Mouse (Mus musculus) right cerebral cortex, postnatal 14 days (tissue): ENCODE measurements at regions not wholly inside any gene's neighbourhood (a gene's known extent, or its start where the extent isn't known, plus 50 kb on each side); places are given as distances from the start of the nearest gene placed in this dataset.

Experiments used
- DNase-seq: peaks from one replicate; pipeline ENCODE4 v3.0.0; 2022

GRCm38 (mm10) chr9:61668723-61669122 is 245.6 kb downstream of the Rplp1 start:
- DNase-seq: no peak

GRCm38 (mm10) chr9:61668157-61668697 is 246.1 kb downstream of the Rplp1 start:
- no peak for DNase-seq

DNA sequence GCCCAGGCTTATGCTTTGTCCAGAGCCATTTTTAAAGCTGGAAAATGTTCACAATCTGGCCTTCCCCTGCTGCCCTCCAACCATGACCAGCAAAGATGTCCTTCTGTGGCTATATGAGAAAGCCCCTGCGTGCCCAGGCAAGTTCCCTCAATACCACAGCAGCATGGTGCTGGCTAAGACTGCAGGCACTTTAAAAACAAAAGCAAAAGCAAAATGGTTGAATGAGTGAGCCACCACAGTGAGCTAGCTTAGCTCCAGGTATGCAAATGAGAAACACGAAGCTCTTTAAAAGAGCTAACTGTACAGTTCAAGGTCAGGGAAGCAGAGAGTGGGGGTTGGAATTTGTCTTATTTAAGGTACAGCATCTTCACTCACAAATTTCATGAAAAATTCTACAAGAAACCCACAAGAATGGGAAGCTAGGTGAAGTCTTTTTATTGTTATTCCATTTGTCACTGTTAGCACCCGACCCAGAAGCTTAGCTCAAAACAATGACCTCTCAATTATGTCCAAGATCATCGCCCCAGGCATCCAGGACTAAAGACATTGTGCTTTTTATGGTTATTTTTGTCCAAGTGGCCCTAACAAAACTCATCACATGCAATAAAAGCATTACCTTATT is 246.8 kb downstream of the Rplp1 start:
- DNase-seq: no peak

DNA sequence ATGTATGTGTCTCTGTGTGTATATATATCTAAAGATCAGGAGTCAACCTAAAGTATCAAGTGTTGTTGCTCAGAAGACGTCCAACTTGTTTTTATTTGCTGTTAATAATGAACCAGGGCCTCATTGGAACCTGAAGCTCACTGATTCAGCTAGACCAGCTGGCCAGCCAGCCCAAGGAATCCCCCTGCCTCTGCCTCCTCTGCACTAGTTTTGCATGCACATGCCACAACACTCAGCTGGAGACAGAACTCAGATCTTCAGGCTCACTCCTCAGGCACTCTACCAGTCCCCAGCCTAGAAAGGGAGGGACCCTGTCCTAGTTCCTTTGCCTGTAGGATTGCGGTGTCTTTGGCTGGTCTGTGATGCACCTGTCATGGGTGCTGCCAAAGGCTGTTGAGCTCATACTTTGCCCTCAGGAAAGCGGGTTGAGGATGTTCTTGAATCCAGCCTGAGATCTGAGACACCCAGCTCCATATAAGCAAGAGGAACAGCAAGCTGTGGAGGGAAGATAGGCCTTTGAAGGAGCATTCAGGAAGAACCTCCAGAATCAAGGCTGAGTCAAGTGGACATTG is 247.5 kb downstream of the Rplp1 start:
- no peak for DNase-seq

- no peak for DNase-seq
Observed at GRCm38 (mm10) chr9:61666118-61666517, 248.2 kb downstream of the Rplp1 start.

DNA sequence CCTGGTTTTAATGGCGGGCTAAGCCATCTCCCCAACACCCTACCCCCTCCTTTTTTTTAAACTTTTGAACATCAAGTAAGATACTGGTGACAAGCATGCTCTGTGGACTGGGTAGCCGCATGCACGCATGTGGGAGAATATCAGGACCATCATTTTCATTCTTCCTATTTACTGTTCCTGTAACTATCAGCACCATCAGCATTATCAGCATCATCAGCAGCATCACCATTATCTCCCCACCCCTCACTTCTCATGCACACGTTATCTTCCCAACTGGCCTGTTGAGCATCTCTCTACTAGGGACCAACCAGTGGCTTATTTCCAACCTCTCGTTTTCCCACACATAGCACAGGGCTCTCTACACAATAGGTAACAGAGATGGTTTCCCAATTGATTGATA is 249.1 kb downstream of the Rplp1 start:
- no peak for DNase-seq

DNA sequence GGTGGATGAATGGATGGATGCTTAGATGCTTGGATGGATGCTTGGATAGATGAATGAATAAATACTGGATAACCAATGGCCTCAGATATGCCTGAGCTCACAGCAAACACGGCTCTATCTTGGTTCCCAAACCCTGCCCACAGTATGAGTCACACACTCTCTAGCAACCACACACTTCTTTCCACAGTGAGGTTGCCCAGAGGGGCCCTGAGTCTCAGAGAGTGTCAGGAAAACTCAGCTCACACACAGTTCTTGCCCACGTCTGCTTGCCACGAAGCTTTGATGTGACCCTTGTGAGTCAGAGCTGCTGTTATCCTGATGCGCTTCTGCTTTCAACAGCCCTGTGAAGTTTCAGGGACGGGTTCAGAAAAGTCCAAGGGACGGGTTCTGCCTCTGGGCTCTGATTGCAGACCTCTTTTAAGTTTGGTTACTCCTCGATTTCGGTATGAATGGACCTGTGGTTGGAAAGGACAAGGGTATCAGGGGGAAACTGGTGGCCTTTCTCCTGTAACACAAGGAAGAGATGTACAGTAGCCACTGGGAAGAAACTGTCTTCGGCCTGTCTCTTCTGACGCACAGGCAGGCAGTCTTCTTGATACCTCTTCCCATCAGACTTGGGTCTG is 250.2 kb downstream of the Rplp1 start:
- no peak for DNase-seq

GRCm38 (mm10) chr9:61662055-61663028 is 252.0 kb downstream of the Rplp1 start:
- DNase-seq: no peak

- no peak for DNase-seq
Observed at GRCm38 (mm10) chr9:61660191-61660590, 254.2 kb downstream of the Rplp1 start.

DNA sequence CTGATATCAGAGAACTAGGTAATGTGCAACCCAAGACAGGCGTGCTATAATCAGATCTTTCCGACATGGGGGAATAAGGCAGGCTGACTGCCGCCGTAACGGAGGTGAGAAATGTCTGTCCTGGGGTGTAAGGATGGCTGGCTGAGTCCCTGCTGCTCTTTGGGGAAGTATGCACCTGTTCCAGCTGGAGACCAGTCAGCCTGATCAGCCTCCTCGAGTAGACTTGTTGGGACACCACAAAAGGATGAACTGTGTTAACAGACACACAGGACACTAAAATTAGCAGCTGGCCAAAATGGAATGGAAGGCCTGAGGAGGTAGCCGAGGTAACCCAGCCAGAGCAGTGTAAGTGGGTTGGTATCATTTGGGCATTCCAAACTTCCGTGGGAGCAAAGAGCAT is 256.3 kb downstream of the Rplp1 start:
- no peak for DNase-seq

GRCm38 (mm10) chr9:61655433-61655981 is 258.8 kb downstream of the Rplp1 start:
- DNase-seq: no peak

DNA sequence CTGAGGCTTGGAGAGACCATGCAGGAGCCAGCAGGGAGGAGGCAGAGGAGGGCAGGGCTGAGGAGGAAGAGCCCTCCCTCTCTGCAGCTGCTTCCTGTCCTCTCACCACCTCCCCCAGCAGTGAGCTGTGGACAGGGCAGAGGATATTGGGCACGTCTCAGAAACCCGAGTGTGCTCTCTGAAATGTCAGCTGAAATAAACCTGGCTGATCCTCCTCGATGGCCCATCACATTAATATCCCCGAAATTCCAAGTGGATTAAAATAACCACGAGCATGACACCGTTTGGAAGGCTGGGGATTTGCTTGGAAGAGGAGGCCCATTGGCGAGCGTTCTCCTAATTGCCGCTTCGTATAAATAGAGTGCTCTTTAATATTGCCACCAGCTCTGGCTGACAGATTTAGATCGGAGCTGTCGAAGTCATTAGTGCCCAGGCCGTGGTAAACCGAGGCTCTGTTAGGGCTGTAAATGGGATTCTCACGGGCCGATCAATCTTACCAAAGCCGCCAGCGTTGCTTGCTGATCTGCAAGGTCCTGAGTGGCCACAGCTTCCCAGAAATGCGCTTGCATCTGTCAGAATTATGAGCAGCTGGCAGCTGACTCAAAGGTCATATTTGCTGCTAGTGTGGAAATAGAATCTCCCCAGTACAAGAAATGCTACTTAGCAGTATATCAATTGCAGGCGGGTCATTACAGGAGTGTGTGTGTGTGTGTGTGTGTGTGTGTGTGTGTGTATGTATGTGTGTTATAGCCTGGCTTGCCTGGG is 268.5 kb downstream of the Rplp1 start:
- DNase-seq: no peak

- no peak for DNase-seq
Observed at GRCm38 (mm10) chr9:61640739-61641138, 268.6 kb downstream of the Tle3 start.

DNA sequence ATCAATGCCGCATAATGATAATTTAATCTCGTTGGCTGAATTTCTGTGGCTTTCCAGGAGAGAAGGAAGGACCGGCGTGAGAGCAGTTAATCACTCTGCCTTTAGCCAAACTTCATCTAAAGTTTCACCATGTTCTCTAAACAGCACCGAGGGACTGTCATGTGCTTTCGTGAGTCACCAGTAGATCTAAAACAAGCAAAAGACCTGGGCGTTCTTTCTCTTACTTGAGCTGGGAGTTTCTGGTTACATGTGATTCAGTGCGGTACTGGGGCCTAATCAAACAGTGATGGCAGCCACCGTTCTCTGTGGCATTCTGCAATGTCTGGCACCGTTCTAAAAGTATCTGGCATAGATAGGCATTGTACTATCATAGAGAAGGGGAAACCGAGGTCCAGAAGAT is 266.7 kb downstream of the Tle3 start:
- no peak for DNase-seq

- DNase-seq: no peak
Observed at GRCm38 (mm10) chr9:61633936-61634335, 261.8 kb downstream of the Tle3 start.

- DNase-seq: no peak
Observed at GRCm38 (mm10) chr9:61632602-61633001, 260.4 kb downstream of the Tle3 start.

DNA sequence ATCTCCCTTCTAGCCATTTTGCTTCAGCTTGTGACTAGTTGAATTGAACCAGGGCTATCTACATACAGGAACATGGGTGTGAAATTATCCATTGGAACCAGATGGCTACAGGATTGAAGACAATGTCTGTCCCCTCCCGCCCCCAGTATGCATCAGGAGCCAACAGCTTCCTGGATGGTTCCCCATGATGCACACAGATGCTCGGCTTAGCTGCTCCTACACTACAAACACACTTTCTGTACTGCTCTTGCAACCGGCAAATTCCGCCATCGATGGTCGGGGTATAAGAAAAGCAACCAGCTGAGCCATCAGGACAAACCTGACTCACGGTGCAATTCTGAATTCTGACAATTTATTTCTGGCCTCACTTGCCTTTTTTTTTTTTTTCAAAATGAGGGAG is 258.9 kb downstream of the Tle3 start:
- no peak for DNase-seq

- DNase-seq: no peak
Observed at GRCm38 (mm10) chr9:61627801-61628574, 255.8 kb downstream of the Tle3 start.

- no peak for DNase-seq
Observed at GRCm38 (mm10) chr9:61622933-61623332, 250.8 kb downstream of the Tle3 start.

GRCm38 (mm10) chr9:61621939-61622338 is 249.8 kb downstream of the Tle3 start:
- no peak for DNase-seq

DNA sequence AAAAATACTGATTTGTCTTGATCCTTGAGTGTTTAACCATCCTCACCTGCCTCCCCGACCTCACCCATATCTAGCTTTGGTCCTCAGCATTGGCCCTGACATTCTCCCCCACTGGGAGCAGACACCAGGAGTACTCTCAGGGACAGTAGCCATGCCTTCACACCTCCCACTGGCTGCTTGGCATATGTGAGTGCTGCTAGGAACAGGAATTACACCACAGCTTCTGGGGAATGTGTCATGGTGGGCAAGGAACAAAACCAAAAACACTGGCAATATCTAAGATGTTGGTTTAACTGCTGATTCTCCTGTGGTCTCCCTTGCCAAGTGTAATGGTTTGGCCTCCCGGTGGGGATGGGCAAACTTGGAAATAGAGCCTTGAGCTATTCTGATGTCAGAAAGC is 248.6 kb downstream of the Tle3 start:
- DNase-seq: no peak
